Mouse (Mus musculus): ENCODE measurements around the gene Iars2. TPM values are rescaled to one million over a fixed set of nuclear protein-coding genes. Genes with fewer than 3 reads are reported as not detected.
A peak's percentile ranks its signal among the peaks of the same experiment; 100 is the strongest.

Iars2 gene
- polyA plus RNA-seq, 1 experiment from 2014 or later: 24.3 TPM

DNA sequence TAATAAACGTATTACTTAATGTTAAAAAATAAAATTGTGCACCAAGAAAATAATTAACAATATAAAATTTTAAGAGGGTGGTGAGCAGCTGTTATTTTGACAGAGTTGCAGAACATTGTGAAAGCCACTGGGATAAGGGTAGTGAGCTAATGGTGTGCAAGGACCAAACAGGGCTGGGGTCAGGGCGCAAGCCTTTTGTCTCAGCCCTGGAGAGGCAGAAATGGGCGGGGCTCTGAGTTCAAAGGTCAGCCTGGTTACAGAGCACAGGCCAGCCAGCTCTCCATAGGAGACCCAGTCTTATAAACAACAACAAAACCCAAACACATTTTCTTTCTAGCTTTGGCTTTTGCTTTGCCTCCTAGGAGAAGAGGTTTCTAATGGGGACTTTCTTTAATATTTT is 72.4 kb downstream of the Iars2 start:
- no peak overlapping the region for H3K9ac ChIP-seq (ENCODE audit: low read length)
- H3K36me3 ChIP-seq (ENCODE audit: control insufficient read depth, insufficient read depth, low read length): peaks cover 11% of the 10 kb centered on the region; the same call in 1 of the 2 replicates
- ATAC-seq (ENCODE audit: low FRiP score) (peak; percentile 54; the same call in 1 of the 2 replicates), DNase-seq (ENCODE audit: low spot score, missing footprints) (peak; percentile 93)
- H3K4me1 ChIP-seq (ENCODE audit: control insufficient read depth, insufficient read depth, low read length): no peaks in the 10 kb centered on the region
- no peaks in the 10 kb centered on the region for H3K9me3 ChIP-seq (ENCODE audit: control insufficient read depth, low read length)
- no peak overlapping the region for H3K27ac ChIP-seq (ENCODE audit: low read depth, low read length)
- H3K4me3 ChIP-seq (ENCODE audit: low read depth, low read length): no peak overlapping the region
- H3K27me3 ChIP-seq (ENCODE audit: control insufficient read depth, insufficient read depth, low read length): no peaks in the 10 kb centered on the region
- H3K4me2 ChIP-seq: no peak overlapping the region
- WGBS: 27% methylated on average over 3 of the region's 3 CpGs

DNA sequence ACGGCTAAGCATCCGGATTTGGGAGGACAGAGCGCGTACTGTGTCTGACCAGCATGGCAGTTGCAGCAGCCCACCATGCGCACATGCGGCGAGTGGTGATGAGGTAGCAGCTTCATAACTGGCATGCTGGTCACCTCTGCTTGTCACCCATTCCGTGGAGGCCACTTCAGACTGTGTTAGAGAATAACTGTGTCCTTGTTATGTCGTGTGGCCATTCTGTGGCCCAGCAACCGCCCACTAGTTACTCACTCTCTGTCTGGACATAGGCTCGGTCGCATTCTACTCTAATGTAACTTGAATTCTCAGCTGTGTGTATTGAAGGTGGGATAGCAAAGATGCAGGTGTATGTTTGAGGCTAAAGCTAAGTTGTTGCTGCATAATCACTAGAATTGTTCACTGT is 73.9 kb downstream of the Iars2 start:
- Histone ChIP-seq H3K9me3 (ENCODE audit: control insufficient read depth, low read length) (no peaks in the 10 kb centered on the region), H3K4me2 (no peak overlapping the region), H3K36me3 (ENCODE audit: control insufficient read depth, insufficient read depth, low read length) (peaks cover 15% of the 10 kb centered on the region; the same call in 1 of the 2 replicates), H3K27ac (ENCODE audit: low read depth, low read length) (no peak overlapping the region), H3K4me3 (ENCODE audit: low read depth, low read length) (no peak overlapping the region), H3K27me3 (ENCODE audit: control insufficient read depth, insufficient read depth, low read length) (no peaks in the 10 kb centered on the region), H3K9ac (ENCODE audit: low read length) (no peak overlapping the region), H3K4me1 (ENCODE audit: control insufficient read depth, insufficient read depth, low read length) (no peaks in the 10 kb centered on the region)
- DNase-seq (ENCODE audit: low spot score, missing footprints): no peak
- no peak for ATAC-seq (ENCODE audit: low FRiP score)
- WGBS: 95% methylated on average over 12 of the region's 12 CpGs

GRCm38 (mm10) chr1:185253140-185253892 is 75.9 kb downstream of the Iars2 start:
- Histone ChIP-seq H3K9ac (ENCODE audit: low read length) (no peak overlapping the region), H3K27ac (ENCODE audit: low read depth, low read length) (no peak overlapping the region), H3K4me2 (no peak overlapping the region), H3K9me3 (ENCODE audit: control insufficient read depth, low read length) (no peaks in the 10 kb centered on the region), H3K27me3 (ENCODE audit: control insufficient read depth, insufficient read depth, low read length) (no peaks in the 10 kb centered on the region), H3K36me3 (ENCODE audit: control insufficient read depth, insufficient read depth, low read length) (peaks cover 9% of the 10 kb centered on the region; the same call in 1 of the 2 replicates), H3K4me3 (ENCODE audit: low read depth, low read length) (no peak overlapping the region), H3K4me1 (ENCODE audit: control insufficient read depth, insufficient read depth, low read length) (no peaks in the 10 kb centered on the region)
- no peak for ATAC-seq (ENCODE audit: low FRiP score)
- DNase-seq (ENCODE audit: low spot score, missing footprints): no peak
- 81% methylated on average over 12 of the region's 12 CpGs for WGBS

DNA sequence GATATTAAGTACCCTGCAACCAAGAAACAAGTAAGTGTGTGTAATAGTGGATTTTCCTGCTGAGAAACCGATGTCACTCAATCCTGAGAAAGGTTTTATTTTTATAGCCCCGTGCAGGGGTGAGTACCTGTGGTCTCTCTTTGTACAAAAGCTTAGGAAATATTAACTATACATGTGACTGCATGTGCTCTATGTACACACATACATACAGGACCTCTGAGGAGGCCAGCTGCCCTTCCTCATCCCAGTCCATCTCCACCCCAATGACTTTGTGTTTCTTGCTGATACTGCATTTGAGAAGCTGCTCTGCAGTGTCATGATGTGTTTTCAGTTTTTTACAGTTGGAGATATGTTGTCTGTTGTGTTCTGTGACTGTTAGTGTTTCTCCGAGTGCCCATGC is 76.8 kb downstream of the Iars2 start:
- Histone ChIP-seq H3K36me3 (ENCODE audit: control insufficient read depth, insufficient read depth, low read length) (peaks cover 9% of the 10 kb centered on the region; the same call in 1 of the 2 replicates), H3K9ac (ENCODE audit: low read length) (no peak overlapping the region), H3K4me1 (ENCODE audit: control insufficient read depth, insufficient read depth, low read length) (no peaks in the 10 kb centered on the region), H3K27me3 (ENCODE audit: control insufficient read depth, insufficient read depth, low read length) (no peaks in the 10 kb centered on the region), H3K9me3 (ENCODE audit: control insufficient read depth, low read length) (no peaks in the 10 kb centered on the region), H3K4me2 (no peak overlapping the region), H3K27ac (ENCODE audit: low read depth, low read length) (no peak overlapping the region), H3K4me3 (ENCODE audit: low read depth, low read length) (no peak overlapping the region)
- ATAC-seq (ENCODE audit: low FRiP score): no peak
- 88% methylated on average over 3 of the region's 3 CpGs for WGBS
- DNase-seq (ENCODE audit: low spot score, missing footprints): no peak

DNA sequence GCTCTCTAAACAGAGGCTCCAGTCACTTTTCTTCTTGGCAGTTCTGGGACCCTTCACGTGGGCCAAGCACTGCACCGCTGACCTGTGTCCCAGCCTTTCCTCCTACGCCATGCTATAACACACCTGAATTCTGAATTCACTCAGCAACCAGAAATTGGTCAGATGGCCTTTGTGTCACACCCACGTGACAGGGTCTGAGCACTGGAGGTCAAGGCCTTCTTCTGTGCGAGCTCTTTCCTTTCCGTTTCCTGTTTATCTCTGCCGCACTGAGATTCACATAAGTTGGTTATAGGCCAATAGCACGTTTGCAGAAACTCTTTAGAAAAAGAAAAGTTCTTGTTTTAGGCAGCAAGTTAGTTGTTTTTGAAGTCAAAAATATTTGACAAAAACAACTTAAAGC is 80.5 kb downstream of the Iars2 start:
- H3K27me3 ChIP-seq (ENCODE audit: control insufficient read depth, insufficient read depth, low read length): no peaks in the 10 kb centered on the region
- no peak overlapping the region for H3K9ac ChIP-seq (ENCODE audit: low read length)
- H3K36me3 ChIP-seq (ENCODE audit: control insufficient read depth, insufficient read depth, low read length): peaks cover 9% of the 10 kb centered on the region; the same call in 1 of the 2 replicates
- no peaks in the 10 kb centered on the region for H3K9me3 ChIP-seq (ENCODE audit: control insufficient read depth, low read length)
- ATAC-seq (ENCODE audit: low FRiP score): no peak
- no peak for DNase-seq (ENCODE audit: low spot score, missing footprints)
- H3K27ac ChIP-seq (ENCODE audit: low read depth, low read length): no peak overlapping the region
- no peak overlapping the region for H3K4me3 ChIP-seq (ENCODE audit: low read depth, low read length)
- WGBS: 97% methylated on average over 8 of the region's 8 CpGs
- no peaks in the 10 kb centered on the region for H3K4me1 ChIP-seq (ENCODE audit: control insufficient read depth, insufficient read depth, low read length)
- H3K4me2 ChIP-seq: no peak overlapping the region

- no peak for DNase-seq (ENCODE audit: low spot score, missing footprints)
- Histone ChIP-seq H3K27ac (ENCODE audit: low read depth, low read length) (no peak overlapping the region), H3K4me1 (ENCODE audit: control insufficient read depth, insufficient read depth, low read length) (no peaks in the 10 kb centered on the region), H3K27me3 (ENCODE audit: control insufficient read depth, insufficient read depth, low read length) (no peaks in the 10 kb centered on the region), H3K4me2 (no peak overlapping the region), H3K4me3 (ENCODE audit: low read depth, low read length) (no peak overlapping the region), H3K9ac (ENCODE audit: low read length) (no peak overlapping the region), H3K36me3 (ENCODE audit: control insufficient read depth, insufficient read depth, low read length) (peaks cover 6% of the 10 kb centered on the region; the same call in 1 of the 2 replicates), H3K9me3 (ENCODE audit: control insufficient read depth, low read length) (no peaks in the 10 kb centered on the region)
- 92% methylated on average over 20 of the region's 20 CpGs for WGBS
- no peak for ATAC-seq (ENCODE audit: low FRiP score)
Observed at GRCm38 (mm10) chr1:185247429-185248085, 81.6 kb downstream of the Iars2 start.

DNA sequence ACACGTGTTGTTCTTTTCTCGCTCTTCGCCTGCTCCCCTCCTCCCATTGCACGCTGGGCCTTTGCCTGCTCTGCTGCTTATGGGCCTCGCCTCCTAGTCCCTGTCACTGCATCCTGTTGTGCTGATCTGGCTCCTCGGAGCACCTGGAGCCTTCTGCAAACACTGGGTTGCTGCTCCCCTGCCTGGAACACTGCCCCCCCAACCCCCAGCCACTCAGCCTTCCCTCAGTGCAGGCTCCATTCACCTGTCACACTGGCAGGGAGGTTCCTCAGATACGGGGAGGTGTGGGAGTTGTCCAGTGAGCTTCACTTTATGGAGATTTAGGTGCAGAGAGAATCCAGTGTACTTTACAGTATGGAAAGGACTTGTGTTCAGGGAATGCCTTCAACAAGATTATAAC is 83.7 kb downstream of the Iars2 start:
- H3K9me3 ChIP-seq (ENCODE audit: control insufficient read depth, low read length): no peaks in the 10 kb centered on the region
- no peaks in the 10 kb centered on the region for H3K27me3 ChIP-seq (ENCODE audit: control insufficient read depth, insufficient read depth, low read length)
- no peaks in the 10 kb centered on the region for H3K4me1 ChIP-seq (ENCODE audit: control insufficient read depth, insufficient read depth, low read length)
- 90% methylated on average over 7 of the region's 7 CpGs for WGBS
- no peak overlapping the region for H3K4me3 ChIP-seq (ENCODE audit: low read depth, low read length)
- H3K9ac ChIP-seq (ENCODE audit: low read length): no peak overlapping the region
- no peak overlapping the region for H3K4me2 ChIP-seq
- DNase-seq (ENCODE audit: low spot score, missing footprints): no peak
- no peaks in the 10 kb centered on the region; the same call in 1 of the 2 replicates for H3K36me3 ChIP-seq (ENCODE audit: control insufficient read depth, insufficient read depth, low read length)
- no peak for ATAC-seq (ENCODE audit: low FRiP score)
- H3K27ac ChIP-seq (ENCODE audit: low read depth, low read length): no peak overlapping the region

DNA sequence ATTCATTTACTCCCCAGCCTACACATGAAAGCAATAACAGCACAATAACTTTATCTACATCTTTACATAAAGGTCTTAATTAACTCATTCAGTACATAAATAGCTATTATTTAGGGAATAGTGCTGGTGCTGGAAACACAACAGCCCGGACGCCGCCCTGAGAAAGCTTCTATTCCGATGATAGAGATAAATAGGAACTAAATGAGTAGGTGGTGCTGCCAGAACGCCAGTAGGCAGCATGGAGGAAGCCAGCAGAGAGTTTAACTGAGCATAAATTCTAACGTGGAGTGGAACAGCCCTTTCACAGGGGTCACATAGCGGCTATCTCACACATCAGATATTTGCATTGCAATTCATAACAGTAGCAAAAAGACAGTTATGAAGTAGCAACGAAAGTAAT is 86.2 kb downstream of the Iars2 start:
- peaks cover 4% of the 10 kb centered on the region; the same call in 1 of the 2 replicates for H3K36me3 ChIP-seq (ENCODE audit: control insufficient read depth, insufficient read depth, low read length)
- no peaks in the 10 kb centered on the region for H3K9me3 ChIP-seq (ENCODE audit: control insufficient read depth, low read length)
- H3K27me3 ChIP-seq (ENCODE audit: control insufficient read depth, insufficient read depth, low read length): no peaks in the 10 kb centered on the region
- H3K4me2 ChIP-seq: no peak overlapping the region
- H3K4me3 ChIP-seq (ENCODE audit: low read depth, low read length): no peak overlapping the region
- H3K27ac ChIP-seq (ENCODE audit: low read depth, low read length): no peak overlapping the region
- no peak for ATAC-seq (ENCODE audit: low FRiP score)
- no peaks in the 10 kb centered on the region for H3K4me1 ChIP-seq (ENCODE audit: control insufficient read depth, insufficient read depth, low read length)
- WGBS: 88% methylated on average over 8 of the region's 8 CpGs
- H3K9ac ChIP-seq (ENCODE audit: low read length): no peak overlapping the region
- DNase-seq (ENCODE audit: low spot score, missing footprints): no peak

DNA sequence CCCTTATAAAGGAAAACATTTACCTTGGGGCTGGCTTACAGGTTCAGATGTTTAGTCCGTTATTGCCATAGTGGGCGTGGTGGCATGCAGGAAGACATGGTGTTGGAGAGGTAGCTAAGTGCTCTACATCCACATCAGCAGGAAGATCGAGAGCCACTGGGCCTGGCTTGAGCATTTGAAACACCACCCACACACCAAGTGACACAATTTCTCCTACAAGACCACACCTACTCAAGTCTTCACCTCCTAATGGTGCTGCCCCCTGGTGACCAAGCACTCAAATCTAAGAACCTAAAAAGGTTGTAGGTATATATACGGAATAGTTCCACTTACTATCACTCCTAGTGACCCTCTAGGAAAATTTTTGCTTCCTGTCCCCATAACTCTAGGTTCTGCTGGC is 92.7 kb downstream of the Iars2 start:
- no peaks in the 10 kb centered on the region for H3K27me3 ChIP-seq (ENCODE audit: control insufficient read depth, insufficient read depth, low read length)
- H3K27ac ChIP-seq (ENCODE audit: low read depth, low read length): no peak overlapping the region
- no peaks in the 10 kb centered on the region for H3K9me3 ChIP-seq (ENCODE audit: control insufficient read depth, low read length)
- 88% methylated on average over 4 of the region's 4 CpGs for WGBS
- DNase-seq (ENCODE audit: low spot score, missing footprints): no peak
- no peaks in the 10 kb centered on the region for H3K4me1 ChIP-seq (ENCODE audit: control insufficient read depth, insufficient read depth, low read length)
- ATAC-seq (ENCODE audit: low FRiP score): no peak
- H3K36me3 ChIP-seq (ENCODE audit: control insufficient read depth, insufficient read depth, low read length): peaks cover 11% of the 10 kb centered on the region
- no peak overlapping the region for H3K4me3 ChIP-seq (ENCODE audit: low read depth, low read length)
- no peak overlapping the region for H3K9ac ChIP-seq (ENCODE audit: low read length)
- no peak overlapping the region for H3K4me2 ChIP-seq

Measured in midbrain, embryonic 11.5 days (tissue).